Mouse (Mus musculus): ENCODE measurements around the gene 4932414N04Rik. TPM values are rescaled to one million over a fixed set of nuclear protein-coding genes. Genes with fewer than 3 reads are reported as not detected.
A peak's percentile ranks its signal among the peaks of the same experiment; 100 is the strongest.
"Not testable (repeated sequence)": the region's sequence is repeated elsewhere in the genome, so short reads cannot be mapped to it uniquely, and the experiment has no call there.

The 4932414N04Rik gene
- polyA plus RNA-seq (2014; fragmentation: Nextera tagmentation; extraction: Ambion mirVana): not detected in 2 replicates

DNA sequence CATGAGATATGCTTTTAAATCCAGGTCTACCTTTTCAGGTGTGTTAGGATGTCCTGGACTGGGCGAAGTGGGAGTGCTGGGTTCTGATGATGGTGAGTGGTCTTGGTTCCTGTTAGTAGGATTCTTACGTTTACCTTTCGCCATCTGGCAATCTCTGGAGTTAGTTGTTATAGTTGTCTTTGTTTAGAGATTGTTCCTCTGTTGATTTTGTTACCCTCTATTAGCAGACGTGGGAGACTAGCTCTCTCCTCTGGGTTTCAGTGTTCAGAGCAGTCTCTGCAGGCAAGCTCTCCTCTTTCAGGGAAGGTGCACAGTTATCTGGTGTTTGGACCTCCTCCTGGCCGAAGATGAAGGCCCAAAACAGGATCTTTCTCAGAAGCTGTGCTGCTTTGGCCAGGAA lies at the start of gene 4932414N04Rik:
Gene 4932414N04Rik (plus strand): TSS at position 301 of the 400 bp plus-strand sequence.
- H3K4me2 ChIP-seq (ENCODE audit: low read depth, low read length); H3K9ac ChIP-seq (replicated peaks; ENCODE audit: low read depth, low read length): not testable (repeated sequence)

DNA sequence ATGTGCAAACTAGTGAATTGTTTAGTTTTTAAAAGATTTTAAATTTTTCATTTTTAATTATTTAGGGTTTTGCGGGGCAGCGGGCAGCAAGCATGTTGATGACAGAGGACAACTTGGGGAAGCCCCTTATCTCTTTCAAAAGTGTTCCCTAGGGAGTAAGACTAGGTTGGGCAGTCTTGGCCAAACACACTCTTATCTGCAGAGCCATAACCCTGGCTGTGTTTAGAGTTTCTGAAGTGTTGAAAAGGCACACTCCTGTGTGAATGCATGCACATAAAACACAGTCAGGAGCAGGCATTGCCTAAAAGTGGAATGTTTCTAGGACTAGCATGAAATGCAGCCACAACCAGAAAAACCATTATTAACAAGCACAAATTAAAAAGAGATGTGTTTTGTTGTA lies 75.9 kb downstream of the 4932414N04Rik start:
- H3K27me3 ChIP-seq (ENCODE audit: control insufficient read depth, insufficient read depth, low read length): no peaks in the 10 kb centered on the region
- WGBS: 93% methylated on average over 2 of the region's 2 CpGs
- no peak overlapping the region for H3K4me2 ChIP-seq (ENCODE audit: low read depth, low read length)
- H3K36me3 ChIP-seq (ENCODE audit: control insufficient read depth, insufficient read depth, low read length): no peaks in the 10 kb centered on the region
- no peak for ATAC-seq (ENCODE audit: low read depth)
- H3K27ac ChIP-seq (ENCODE audit: low read depth, low read length): no peak overlapping the region
- H3K4me3 ChIP-seq (ENCODE audit: low read depth, low read length): no peak overlapping the region
- no peaks in the 10 kb centered on the region for H3K9me3 ChIP-seq (ENCODE audit: control insufficient read depth, low read length)
- no peak overlapping the region for H3K9ac ChIP-seq (replicated peaks; ENCODE audit: low read depth, low read length)
- H3K4me1 ChIP-seq (ENCODE audit: control insufficient read depth, insufficient read depth, low read length): no peaks in the 10 kb centered on the region

More for the DNA sequence above, at the start of gene 4932414N04Rik:
- not testable (repeated sequence) for H3K36me3 ChIP-seq (ENCODE audit: control insufficient read depth, insufficient read depth, low read length); H3K27me3 ChIP-seq (ENCODE audit: control insufficient read depth, insufficient read depth, low read length); ATAC-seq (ENCODE audit: low read depth); H3K9me3 ChIP-seq (ENCODE audit: control insufficient read depth, low read length); H3K4me1 ChIP-seq (ENCODE audit: control insufficient read depth, insufficient read depth, low read length); H3K27ac ChIP-seq (ENCODE audit: low read depth, low read length); H3K4me3 ChIP-seq (ENCODE audit: low read depth, low read length)
- 40% methylated on average over 1 of the region's 5 CpGs for WGBS

- WGBS: 86% methylated on average over 5 of the region's 5 CpGs
- no peak for ATAC-seq (ENCODE audit: low read depth)
- H3K27ac ChIP-seq (ENCODE audit: low read depth, low read length): no peak overlapping the region
Measured at GRCm38 (mm10) chr2:68739772-68740739, 83.8 kb downstream of the 4932414N04Rik start.

GRCm38 (mm10) chr2:68744599-68744998 lies 88.3 kb downstream of the 4932414N04Rik start:
- Histone ChIP-seq H3K36me3 (ENCODE audit: control insufficient read depth, insufficient read depth, low read length) (no peaks in the 10 kb centered on the region), H3K4me2 (ENCODE audit: low read depth, low read length) (no peak overlapping the region), H3K9ac (replicated peaks; ENCODE audit: low read depth, low read length) (no peak overlapping the region), H3K4me1 (ENCODE audit: control insufficient read depth, insufficient read depth, low read length) (no peaks in the 10 kb centered on the region), H3K27me3 (ENCODE audit: control insufficient read depth, insufficient read depth, low read length) (no peaks in the 10 kb centered on the region), H3K4me3 (ENCODE audit: low read depth, low read length) (no peak overlapping the region), H3K9me3 (ENCODE audit: control insufficient read depth, low read length) (no peaks in the 10 kb centered on the region), H3K27ac (ENCODE audit: low read depth, low read length) (no peak overlapping the region)
- no peak for ATAC-seq (ENCODE audit: low read depth)
- WGBS: 73% methylated on average over 4 of the region's 4 CpGs

More at GRCm38 (mm10) chr2:68739772-68740739, 83.8 kb downstream of the 4932414N04Rik start:
- Histone ChIP-seq H3K4me3 (ENCODE audit: low read depth, low read length) (no peak overlapping the region), H3K9me3 (ENCODE audit: control insufficient read depth, low read length) (no peaks in the 10 kb centered on the region), H3K9ac (replicated peaks; ENCODE audit: low read depth, low read length) (no peak overlapping the region), H3K4me1 (ENCODE audit: control insufficient read depth, insufficient read depth, low read length) (no peaks in the 10 kb centered on the region), H3K27me3 (ENCODE audit: control insufficient read depth, insufficient read depth, low read length) (no peaks in the 10 kb centered on the region), H3K4me2 (ENCODE audit: low read depth, low read length) (no peak overlapping the region), H3K36me3 (ENCODE audit: control insufficient read depth, insufficient read depth, low read length) (no peaks in the 10 kb centered on the region)

GRCm38 (mm10) chr2:68756179-68756578 lies 99.9 kb downstream of the 4932414N04Rik start:
- no peak for ATAC-seq (ENCODE audit: low read depth)
- WGBS: 85% methylated on average over 4 of the region's 4 CpGs
- no peaks in the 10 kb centered on the region for H3K36me3 ChIP-seq (ENCODE audit: control insufficient read depth, insufficient read depth, low read length)
- no peaks in the 10 kb centered on the region for H3K4me1 ChIP-seq (ENCODE audit: control insufficient read depth, insufficient read depth, low read length)
- no peaks in the 10 kb centered on the region for H3K27me3 ChIP-seq (ENCODE audit: control insufficient read depth, insufficient read depth, low read length)
- H3K9me3 ChIP-seq (ENCODE audit: control insufficient read depth, low read length): no peaks in the 10 kb centered on the region
- H3K9ac ChIP-seq (replicated peaks; ENCODE audit: low read depth, low read length): no peak overlapping the region
- H3K4me3 ChIP-seq (ENCODE audit: low read depth, low read length): no peak overlapping the region
- H3K27ac ChIP-seq (ENCODE audit: low read depth, low read length): no peak overlapping the region
- no peak overlapping the region for H3K4me2 ChIP-seq (ENCODE audit: low read depth, low read length)

DNA sequence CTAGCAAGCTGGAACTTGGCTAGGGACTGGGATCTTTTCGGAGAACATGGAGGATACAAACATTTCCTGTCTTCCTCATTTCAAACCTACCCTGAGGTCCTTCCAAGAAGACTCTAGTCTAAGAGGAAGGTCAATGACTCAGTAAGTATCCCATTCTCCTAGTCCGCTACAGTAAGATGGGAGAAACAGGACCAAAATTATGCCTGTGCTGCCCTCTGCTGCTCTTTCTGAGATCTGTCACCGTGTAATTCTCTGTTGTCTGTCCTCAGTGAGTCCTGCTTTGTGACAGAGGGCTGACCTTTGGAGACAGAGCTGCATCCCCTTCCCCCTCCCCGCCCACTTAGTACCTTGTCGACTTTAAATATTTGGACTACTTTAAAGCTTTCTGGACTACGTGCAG lies 100.5 kb downstream of the 4932414N04Rik start:
- Histone ChIP-seq H3K27me3 (ENCODE audit: control insufficient read depth, insufficient read depth, low read length) (no peaks in the 10 kb centered on the region), H3K4me1 (ENCODE audit: control insufficient read depth, insufficient read depth, low read length) (no peaks in the 10 kb centered on the region), H3K27ac (ENCODE audit: low read depth, low read length) (no peak overlapping the region), H3K36me3 (ENCODE audit: control insufficient read depth, insufficient read depth, low read length) (no peaks in the 10 kb centered on the region), H3K9ac (replicated peaks; ENCODE audit: low read depth, low read length) (no peak overlapping the region), H3K9me3 (ENCODE audit: control insufficient read depth, low read length) (no peaks in the 10 kb centered on the region), H3K4me2 (ENCODE audit: low read depth, low read length) (no peak overlapping the region), H3K4me3 (ENCODE audit: low read depth, low read length) (no peak overlapping the region)
- ATAC-seq (ENCODE audit: low read depth): peak; percentile 86
- WGBS: 26% methylated on average over 6 of the region's 6 CpGs

- no peak for ATAC-seq (ENCODE audit: low read depth)
Measured at GRCm38 (mm10) chr2:68765371-68765770, 109.1 kb downstream of the 4932414N04Rik start.

GRCm38 (mm10) chr2:68767186-68767890 lies 111.1 kb downstream of the 4932414N04Rik start:
- Histone ChIP-seq H3K4me2 (ENCODE audit: low read depth, low read length) (no peak overlapping the region), H3K4me1 (ENCODE audit: control insufficient read depth, insufficient read depth, low read length) (no peaks in the 10 kb centered on the region), H3K36me3 (ENCODE audit: control insufficient read depth, insufficient read depth, low read length) (no peaks in the 10 kb centered on the region), H3K27ac (ENCODE audit: low read depth, low read length) (no peak overlapping the region), H3K9ac (replicated peaks; ENCODE audit: low read depth, low read length) (no peak overlapping the region), H3K9me3 (ENCODE audit: control insufficient read depth, low read length) (no peaks in the 10 kb centered on the region), H3K27me3 (ENCODE audit: control insufficient read depth, insufficient read depth, low read length) (no peaks in the 10 kb centered on the region), H3K4me3 (ENCODE audit: low read depth, low read length) (no peak overlapping the region)
- WGBS: 54% methylated on average over 6 of the region's 6 CpGs
- ATAC-seq (ENCODE audit: low read depth): no peak

More at GRCm38 (mm10) chr2:68765371-68765770, 109.1 kb downstream of the 4932414N04Rik start:
- Histone ChIP-seq H3K9ac (replicated peaks; ENCODE audit: low read depth, low read length) (no peak overlapping the region), H3K4me3 (ENCODE audit: low read depth, low read length) (no peak overlapping the region), H3K27me3 (ENCODE audit: control insufficient read depth, insufficient read depth, low read length) (no peaks in the 10 kb centered on the region), H3K4me1 (ENCODE audit: control insufficient read depth, insufficient read depth, low read length) (no peaks in the 10 kb centered on the region), H3K36me3 (ENCODE audit: control insufficient read depth, insufficient read depth, low read length) (no peaks in the 10 kb centered on the region), H3K27ac (ENCODE audit: low read depth, low read length) (no peak overlapping the region), H3K4me2 (ENCODE audit: low read depth, low read length) (no peak overlapping the region), H3K9me3 (ENCODE audit: control insufficient read depth, low read length) (no peaks in the 10 kb centered on the region)
- 29% methylated on average over 1 of the region's 1 CpGs for WGBS

Data from neural tube, embryonic 14.5 days (tissue).